Mouse (Mus musculus): ENCODE measurements around the gene Dnal4. TPM values are rescaled to one million over a fixed set of nuclear protein-coding genes. Genes with fewer than 3 reads are reported as not detected.

The Dnal4 gene
- total and polyA plus RNA-seq, 2 experiments from 2014 or later, result 40.8 to 55.9 TPM

- H3K4me3 ChIP-seq (ENCODE audit: low read depth, low read length), result no peak overlapping the region
- peaks cover 41% of the 10 kb centered on the region for H3K36me3 ChIP-seq (ENCODE audit: insufficient read depth, low read length)
- ATAC-seq (ENCODE audit: low FRiP score) (no peak), DNase-seq (ENCODE audit: low spot score) (no peak)
- 87% methylated on average over 11 of the region's 11 CpGs for WGBS
- TF ChIP-seq CTCF (IDR thresholded peaks at IDR 0.05), result no peak
- no peak overlapping the region for H3K4me2 ChIP-seq (ENCODE audit: low read depth, low read length, poor library complexity, severe bottlenecking)
- H3K4me1 ChIP-seq (ENCODE audit: insufficient read depth, low read length), result no peaks in the 10 kb centered on the region
- no peak overlapping the region for H3K9ac ChIP-seq (replicated peaks; ENCODE audit: low read length, poor library complexity, severe bottlenecking)
- H3K9me3 ChIP-seq (ENCODE audit: low read length), result no peaks in the 10 kb centered on the region
- H3K27me3 ChIP-seq (ENCODE audit: insufficient read depth, low read length), result no peaks in the 10 kb centered on the region
- no peak overlapping the region for H3K27ac ChIP-seq (ENCODE audit: low read depth, low read length)
Measured at GRCm38 (mm10) chr15:79764539-79765267, 12.9 kb downstream of the Dnal4 start.

- Histone ChIP-seq H3K36me3 (ENCODE audit: insufficient read depth, low read length) (peaks cover 41% of the 10 kb centered on the region), H3K4me2 (ENCODE audit: low read depth, low read length, poor library complexity, severe bottlenecking) (no peak overlapping the region), H3K27me3 (ENCODE audit: insufficient read depth, low read length) (no peaks in the 10 kb centered on the region), H3K27ac (ENCODE audit: low read depth, low read length) (no peak overlapping the region), H3K9ac (replicated peaks; ENCODE audit: low read length, poor library complexity, severe bottlenecking) (no peak overlapping the region), H3K9me3 (ENCODE audit: low read length) (no peaks in the 10 kb centered on the region), H3K4me1 (ENCODE audit: insufficient read depth, low read length) (no peaks in the 10 kb centered on the region), H3K4me3 (ENCODE audit: low read depth, low read length) (no peak overlapping the region)
- DNase-seq (ENCODE audit: low spot score), result no peak
- 91% methylated on average over 7 of the region's 7 CpGs for WGBS
- peak; percentile 12; the same call in 1 of the 2 replicates for TF ChIP-seq CTCF (IDR thresholded peaks at IDR 0.05)
- ATAC-seq (ENCODE audit: low FRiP score), result no peak
Measured at GRCm38 (mm10) chr15:79763601-79764246, 13.9 kb downstream of the Dnal4 start.

- Histone ChIP-seq H3K4me1 (ENCODE audit: insufficient read depth, low read length) (no peaks in the 10 kb centered on the region), H3K4me3 (ENCODE audit: low read depth, low read length) (no peak overlapping the region), H3K27me3 (ENCODE audit: insufficient read depth, low read length) (no peaks in the 10 kb centered on the region), H3K36me3 (ENCODE audit: insufficient read depth, low read length) (peaks cover 41% of the 10 kb centered on the region), H3K9me3 (ENCODE audit: low read length) (no peaks in the 10 kb centered on the region), H3K27ac (ENCODE audit: low read depth, low read length) (no peak overlapping the region), H3K4me2 (ENCODE audit: low read depth, low read length, poor library complexity, severe bottlenecking) (no peak overlapping the region), H3K9ac (replicated peaks; ENCODE audit: low read length, poor library complexity, severe bottlenecking) (no peak overlapping the region)
- TF ChIP-seq CTCF (IDR thresholded peaks at IDR 0.05), result no peak
- 94% methylated on average over 9 of the region's 9 CpGs for WGBS
- DNase-seq (ENCODE audit: low spot score), result no peak
- no peak for ATAC-seq (ENCODE audit: low FRiP score)
Measured at GRCm38 (mm10) chr15:79763001-79763400, 14.6 kb downstream of the Dnal4 start.

- H3K27ac ChIP-seq (ENCODE audit: low read depth, low read length), result no peak overlapping the region
- ATAC-seq (ENCODE audit: low FRiP score) (no peak), DNase-seq (ENCODE audit: low spot score) (no peak)
- WGBS, result 85% methylated on average over 6 of the region's 6 CpGs
- H3K4me3 ChIP-seq (ENCODE audit: low read depth, low read length), result no peak overlapping the region
- H3K36me3 ChIP-seq (ENCODE audit: insufficient read depth, low read length), result peaks cover 41% of the 10 kb centered on the region
- no peak overlapping the region for H3K9ac ChIP-seq (replicated peaks; ENCODE audit: low read length, poor library complexity, severe bottlenecking)
- H3K27me3 ChIP-seq (ENCODE audit: insufficient read depth, low read length), result no peaks in the 10 kb centered on the region
- H3K4me2 ChIP-seq (ENCODE audit: low read depth, low read length, poor library complexity, severe bottlenecking), result no peak overlapping the region
- no peaks in the 10 kb centered on the region for H3K9me3 ChIP-seq (ENCODE audit: low read length)
- TF ChIP-seq CTCF (IDR thresholded peaks at IDR 0.05), result no peak
- no peaks in the 10 kb centered on the region for H3K4me1 ChIP-seq (ENCODE audit: insufficient read depth, low read length)
Measured at GRCm38 (mm10) chr15:79760956-79761355, 16.7 kb downstream of the Dnal4 start.

- Histone ChIP-seq H3K9me3 (ENCODE audit: low read length) (no peaks in the 10 kb centered on the region), H3K4me2 (ENCODE audit: low read depth, low read length, poor library complexity, severe bottlenecking) (no peak overlapping the region), H3K27me3 (ENCODE audit: insufficient read depth, low read length) (no peaks in the 10 kb centered on the region), H3K27ac (ENCODE audit: low read depth, low read length) (no peak overlapping the region), H3K36me3 (ENCODE audit: insufficient read depth, low read length) (peaks cover 13% of the 10 kb centered on the region), H3K4me3 (ENCODE audit: low read depth, low read length) (no peak overlapping the region), H3K9ac (replicated peaks; ENCODE audit: low read length, poor library complexity, severe bottlenecking) (no peak overlapping the region), H3K4me1 (ENCODE audit: insufficient read depth, low read length) (no peaks in the 10 kb centered on the region)
- ATAC-seq (ENCODE audit: low FRiP score) (no peak), DNase-seq (ENCODE audit: low spot score) (no peak)
- TF ChIP-seq CTCF (IDR thresholded peaks at IDR 0.05), result no peak
- 89% methylated on average over 3 of the region's 3 CpGs for WGBS
Measured at GRCm38 (mm10) chr15:79757118-79757517, 20.5 kb downstream of the Dnal4 start.

GRCm38 (mm10) chr15:79755977-79756625, 21.5 kb downstream of the Dnal4 start:
- no peak overlapping the region for H3K27ac ChIP-seq (ENCODE audit: low read depth, low read length)

More at GRCm38 (mm10) chr15:79755977-79756625, 21.5 kb downstream of the Dnal4 start:
- DNase-seq (ENCODE audit: low spot score) (no peak), ATAC-seq (ENCODE audit: low FRiP score) (no peak)
- Histone ChIP-seq H3K9ac (replicated peaks; ENCODE audit: low read length, poor library complexity, severe bottlenecking) (no peak overlapping the region), H3K4me1 (ENCODE audit: insufficient read depth, low read length) (no peaks in the 10 kb centered on the region), H3K4me3 (ENCODE audit: low read depth, low read length) (no peak overlapping the region), H3K4me2 (ENCODE audit: low read depth, low read length, poor library complexity, severe bottlenecking) (no peak overlapping the region), H3K27me3 (ENCODE audit: insufficient read depth, low read length) (no peaks in the 10 kb centered on the region), H3K9me3 (ENCODE audit: low read length) (no peaks in the 10 kb centered on the region), H3K36me3 (ENCODE audit: insufficient read depth, low read length) (peaks cover 6% of the 10 kb centered on the region; the same call in 1 of the 2 replicates)
- 52% methylated on average over 8 of the region's 8 CpGs for WGBS
- no peak for TF ChIP-seq CTCF (IDR thresholded peaks at IDR 0.05)
